Mouse (Mus musculus): ENCODE results near the gene Hils1. TPM values are rescaled to one million over a fixed set of nuclear protein-coding genes. Genes with fewer than 3 reads are reported as not detected.

The Hils1 gene
- total RNA-seq (2014; fragmentation: Nextera tagmentation) (not detected in 2 replicates), total RNA-seq (2017) (not detected in 2 replicates), polyA plus RNA-seq (2012) (not detected in 2 replicates)

DNA sequence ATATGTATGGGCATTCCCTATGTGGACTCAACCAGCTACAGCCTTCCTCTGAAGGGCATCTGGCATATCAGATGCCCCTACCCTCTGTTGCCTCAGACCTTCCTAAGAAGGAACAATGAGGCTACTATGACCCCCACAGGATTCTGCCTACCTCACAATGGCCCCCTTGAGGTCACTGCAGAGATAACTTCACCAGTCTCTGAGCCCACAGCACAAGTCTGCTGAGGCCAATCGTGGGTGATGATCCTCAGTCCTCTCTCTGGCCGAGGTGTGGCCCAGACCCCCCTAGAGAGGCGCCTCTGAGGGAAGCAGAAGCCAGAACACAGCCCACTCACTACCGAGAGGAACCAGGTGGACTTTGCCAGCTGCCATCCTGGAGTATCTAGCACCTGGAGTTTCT is at the start of gene Hils1:
Gene Hils1 (plus strand): TSS at position 175 of the 400 bp plus-strand sequence.
- Histone ChIP-seq H3K9me3 (replicated peaks) (no peaks in the 10 kb centered on the region), H3K4me1 (ENCODE audit: insufficient read depth, low read depth, low read length) (peaks cover 3% of the 10 kb centered on the region; the same call in 1 of the 2 replicates), H3K36me3 (replicated peaks) (no peaks in the 10 kb centered on the region), H3K4me3 (ENCODE audit: low read depth, low read length) (no peak within 1 kb of the TSS), H3K27me3 (ENCODE audit: insufficient read depth, low read length) (peaks cover 75% of the 10 kb centered on the region)
- TF ChIP-seq TAL1 (conservative IDR thresholded peaks at IDR 0.05; ENCODE audit: low read depth, low read length), result no peak
- TF ChIP-seq CTCF (IDR thresholded peaks at IDR 0.05; ENCODE audit: low read depth, low read length), result no peak
- no peak for ATAC-seq (ENCODE audit: extremely low read depth, insufficient number of reproducible peaks, low FRiP score, poor library complexity, severe bottlenecking)
- no peak for DNase-seq (ENCODE audit: low spot score)

DNA sequence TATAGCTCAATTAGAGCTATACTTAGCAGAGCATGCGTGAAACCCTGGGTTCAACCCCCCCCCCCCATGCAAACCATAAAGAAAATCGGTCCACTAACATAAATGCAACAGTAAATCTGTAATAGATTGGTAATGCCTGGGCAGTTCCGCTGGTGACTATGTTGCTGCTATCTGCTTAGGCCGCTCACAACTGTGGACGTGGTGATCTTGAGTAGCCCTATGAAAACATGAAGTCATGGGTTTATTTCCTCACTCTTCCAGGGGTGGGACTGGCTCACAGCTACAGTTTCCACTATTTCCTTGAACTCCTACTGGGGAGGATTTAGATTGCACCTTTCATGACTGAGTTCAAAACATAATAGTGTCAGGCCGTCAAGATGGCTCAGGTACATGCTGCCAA is 49.7 kb upstream of the Hils1 start:
- no peaks in the 10 kb centered on the region for H3K9me3 ChIP-seq (replicated peaks)
- ATAC-seq (ENCODE audit: extremely low read depth, insufficient number of reproducible peaks, low FRiP score, poor library complexity, severe bottlenecking) (no peak), DNase-seq (ENCODE audit: low spot score) (no peak)
- peaks cover 12% of the 10 kb centered on the region for H3K27me3 ChIP-seq (ENCODE audit: insufficient read depth, low read length)
- H3K4me3 ChIP-seq (ENCODE audit: low read depth, low read length), result no peak overlapping the region
- no peaks in the 10 kb centered on the region for H3K4me1 ChIP-seq (ENCODE audit: insufficient read depth, low read depth, low read length)
- H3K36me3 ChIP-seq (replicated peaks), result no peaks in the 10 kb centered on the region
- no peak for TF ChIP-seq GATA1 (IDR thresholded peaks at IDR 0.05; ENCODE audit: borderline replicate concordance, low read length)

DNA sequence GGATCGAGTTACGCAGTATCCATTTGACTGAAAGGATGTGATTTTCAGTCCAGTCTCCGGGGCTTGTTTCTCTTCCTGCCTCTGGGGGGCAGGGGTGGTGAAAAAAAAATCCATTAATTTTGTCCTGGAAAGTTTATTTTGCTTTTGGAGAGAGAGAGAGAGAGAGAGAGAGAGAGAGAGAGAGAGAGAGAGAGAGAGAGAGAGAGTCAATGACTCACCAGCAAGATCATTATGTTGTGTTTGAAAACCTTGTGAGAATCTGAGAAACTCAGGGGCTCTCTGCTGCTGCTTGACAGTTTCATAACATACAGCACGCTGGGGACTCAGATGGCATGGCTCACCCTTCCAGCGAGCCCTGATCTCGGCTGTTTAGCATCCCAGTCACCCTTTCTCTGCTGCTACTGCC is 46.4 kb upstream of the Hils1 start:
- no peaks in the 10 kb centered on the region for H3K9me3 ChIP-seq (replicated peaks)
- no peak for DNase-seq (ENCODE audit: low spot score)
- no peaks in the 10 kb centered on the region for H3K36me3 ChIP-seq (replicated peaks)
- H3K4me3 ChIP-seq (ENCODE audit: low read depth, low read length), result no peak overlapping the region
- peaks cover 3% of the 10 kb centered on the region; the same call in 1 of the 2 replicates for H3K27me3 ChIP-seq (ENCODE audit: insufficient read depth, low read length)
- H3K4me1 ChIP-seq (ENCODE audit: insufficient read depth, low read depth, low read length), result no peaks in the 10 kb centered on the region
- TF ChIP-seq GATA2 (IDR thresholded peaks at IDR 0.05; ENCODE audit: borderline replicate concordance, low read depth, low read length), result no peak
- no peak for TF ChIP-seq GATA1 (IDR thresholded peaks at IDR 0.05; ENCODE audit: borderline replicate concordance, low read length)
- no peak for TF ChIP-seq POLR2AphosphoS5 (IDR thresholded peaks at IDR 0.05; ENCODE audit: insufficient replicate concordance, low read depth, low read length)
- TF ChIP-seq TAL1 (conservative IDR thresholded peaks at IDR 0.05; ENCODE audit: low read depth, low read length), result no peak
- ATAC-seq (ENCODE audit: extremely low read depth, insufficient number of reproducible peaks, low FRiP score, poor library complexity, severe bottlenecking), result no peak

DNA sequence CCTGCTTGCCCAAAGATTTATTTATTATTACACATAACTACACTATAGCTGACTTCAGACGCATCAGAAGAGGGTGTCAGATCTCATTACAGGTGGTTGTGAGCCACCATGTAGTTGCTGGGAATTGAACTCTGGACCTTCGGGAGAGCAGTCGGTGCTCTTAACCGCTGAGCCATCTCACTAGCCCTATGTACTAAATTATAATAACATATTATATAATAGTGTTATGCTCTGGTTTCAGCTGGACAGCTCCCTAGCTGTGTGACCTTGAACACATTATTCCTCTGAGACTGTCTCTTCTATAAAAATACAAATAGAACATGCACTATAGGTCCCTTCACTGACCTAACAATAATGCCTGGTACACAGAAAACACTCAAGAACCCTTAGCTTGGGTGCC is 42.4 kb upstream of the Hils1 start:
- H3K4me3 ChIP-seq (ENCODE audit: low read depth, low read length), result no peak overlapping the region
- no peak for DNase-seq (ENCODE audit: low spot score)
- peaks cover 7% of the 10 kb centered on the region; the same call in 1 of the 2 replicates for H3K27me3 ChIP-seq (ENCODE audit: insufficient read depth, low read length)

DNA sequence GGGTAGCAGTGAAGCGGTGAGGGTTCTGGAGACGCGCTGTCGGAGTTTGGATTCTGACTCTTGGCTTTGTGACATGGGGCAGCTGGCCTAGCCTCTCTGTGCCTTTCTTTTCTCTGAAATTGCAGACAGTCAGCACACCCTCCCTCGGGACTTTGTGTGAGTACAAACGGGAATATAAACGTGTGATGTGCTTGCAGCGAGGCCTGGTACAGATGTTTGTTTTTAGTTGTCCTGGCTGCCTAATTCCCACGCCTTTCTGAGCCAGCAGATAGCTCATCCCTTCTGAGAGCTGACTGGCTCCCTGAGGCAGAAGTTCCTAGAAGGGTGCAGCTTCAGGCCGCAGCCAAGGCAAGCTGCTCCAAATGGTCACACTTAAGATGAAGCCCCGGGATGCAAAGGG is 41.0 kb upstream of the Hils1 start:
- DNase-seq (ENCODE audit: low spot score), result no peak
- H3K36me3 ChIP-seq (replicated peaks), result no peaks in the 10 kb centered on the region
- no peaks in the 10 kb centered on the region for H3K9me3 ChIP-seq (replicated peaks)
- no peak for ATAC-seq (ENCODE audit: extremely low read depth, insufficient number of reproducible peaks, low FRiP score, poor library complexity, severe bottlenecking)
- H3K27me3 ChIP-seq (ENCODE audit: insufficient read depth, low read length), result peaks cover 16% of the 10 kb centered on the region
- TF ChIP-seq CTCF (IDR thresholded peaks at IDR 0.05; ENCODE audit: low read depth, low read length), result no peak
- TF ChIP-seq GATA1 (IDR thresholded peaks at IDR 0.05; ENCODE audit: borderline replicate concordance, low read length), result no peak
- TF ChIP-seq TAL1 (conservative IDR thresholded peaks at IDR 0.05; ENCODE audit: low read depth, low read length), result no peak
- no peak for TF ChIP-seq GATA2 (IDR thresholded peaks at IDR 0.05; ENCODE audit: borderline replicate concordance, low read depth, low read length)
- TF ChIP-seq POLR2AphosphoS5 (IDR thresholded peaks at IDR 0.05; ENCODE audit: insufficient replicate concordance, low read depth, low read length), result no peak
- no peak overlapping the region for H3K4me3 ChIP-seq (ENCODE audit: low read depth, low read length)
- peaks cover 8% of the 10 kb centered on the region for H3K4me1 ChIP-seq (ENCODE audit: insufficient read depth, low read depth, low read length)

More for the DNA sequence above, 42.4 kb upstream of the Hils1 start:
- Histone ChIP-seq H3K4me1 (ENCODE audit: insufficient read depth, low read depth, low read length) (peaks cover 8% of the 10 kb centered on the region), H3K36me3 (replicated peaks) (no peaks in the 10 kb centered on the region), H3K9me3 (replicated peaks) (no peaks in the 10 kb centered on the region)
- no peak for ATAC-seq (ENCODE audit: extremely low read depth, insufficient number of reproducible peaks, low FRiP score, poor library complexity, severe bottlenecking)
- TF ChIP-seq GATA2 (IDR thresholded peaks at IDR 0.05; ENCODE audit: borderline replicate concordance, low read depth, low read length), result no peak
- no peak for TF ChIP-seq CTCF (IDR thresholded peaks at IDR 0.05; ENCODE audit: low read depth, low read length)
- no peak for TF ChIP-seq GATA1 (IDR thresholded peaks at IDR 0.05; ENCODE audit: borderline replicate concordance, low read length)
- TF ChIP-seq TAL1 (conservative IDR thresholded peaks at IDR 0.05; ENCODE audit: low read depth, low read length), result no peak
- TF ChIP-seq POLR2AphosphoS5 (IDR thresholded peaks at IDR 0.05; ENCODE audit: insufficient replicate concordance, low read depth, low read length), result no peak

DNA sequence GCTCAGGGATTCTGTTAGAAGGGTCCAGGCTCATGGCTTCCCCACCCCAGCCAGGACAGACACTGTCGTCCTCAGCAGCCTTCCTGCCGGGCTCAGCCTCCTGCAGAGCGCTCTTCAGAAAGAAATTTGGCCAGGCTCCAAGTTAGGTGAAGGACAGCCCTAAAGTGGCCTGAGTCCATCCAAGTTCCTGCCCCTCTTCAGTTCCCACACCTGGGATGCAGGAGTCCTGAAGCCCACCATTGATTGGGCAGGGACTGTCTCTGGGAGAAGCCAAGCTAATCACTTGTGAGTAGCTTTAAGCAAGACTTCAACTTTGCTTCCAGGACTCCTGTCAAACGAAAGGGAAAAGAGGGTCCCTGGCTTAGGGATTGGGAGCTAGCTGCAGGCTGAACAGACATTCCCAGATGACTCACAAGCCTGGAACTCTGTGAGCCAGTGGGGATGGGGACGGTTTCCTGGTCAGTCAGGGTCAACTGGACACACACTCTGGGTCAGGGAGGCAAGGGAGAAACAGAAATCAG is 39.6 kb upstream of the Hils1 start:
- DNase-seq (ENCODE audit: low spot score), result no peak
- no peak for ATAC-seq (ENCODE audit: extremely low read depth, insufficient number of reproducible peaks, low FRiP score, poor library complexity, severe bottlenecking)
- peaks cover 8% of the 10 kb centered on the region for H3K4me1 ChIP-seq (ENCODE audit: insufficient read depth, low read depth, low read length)
- no peak overlapping the region for H3K4me3 ChIP-seq (ENCODE audit: low read depth, low read length)
- no peaks in the 10 kb centered on the region for H3K9me3 ChIP-seq (replicated peaks)
- peaks cover 19% of the 10 kb centered on the region for H3K27me3 ChIP-seq (ENCODE audit: insufficient read depth, low read length)
- no peaks in the 10 kb centered on the region for H3K36me3 ChIP-seq (replicated peaks)
- TF ChIP-seq GATA1 (IDR thresholded peaks at IDR 0.05; ENCODE audit: borderline replicate concordance, low read length) (no peak), GATA2 (IDR thresholded peaks at IDR 0.05; ENCODE audit: borderline replicate concordance, low read depth, low read length) (no peak), CTCF (IDR thresholded peaks at IDR 0.05; ENCODE audit: low read depth, low read length) (no peak), TAL1 (conservative IDR thresholded peaks at IDR 0.05; ENCODE audit: low read depth, low read length) (no peak), POLR2AphosphoS5 (IDR thresholded peaks at IDR 0.05; ENCODE audit: insufficient replicate concordance, low read depth, low read length) (no peak)

DNA sequence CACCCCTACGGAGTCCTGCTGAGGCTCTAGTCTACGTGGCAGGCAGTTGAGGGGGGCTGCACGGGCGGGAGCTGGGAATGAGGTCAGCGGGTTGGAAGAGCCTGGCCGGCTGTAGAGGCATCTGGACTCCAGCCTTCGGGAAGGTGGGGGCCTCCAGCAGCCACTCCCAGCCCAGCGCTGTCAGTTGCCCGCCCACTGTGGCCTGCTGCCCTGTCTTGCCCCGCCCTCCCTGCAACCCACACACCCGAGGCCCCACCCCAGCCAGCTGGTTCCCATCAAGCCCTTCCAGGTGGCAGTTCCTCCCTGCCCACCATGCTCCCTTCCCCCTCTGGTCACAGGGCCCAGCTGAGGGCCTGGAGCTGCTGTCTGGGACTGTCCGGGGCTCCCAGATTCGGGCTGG is 38.6 kb upstream of the Hils1 start:
- no peak for TF ChIP-seq GATA1 (IDR thresholded peaks at IDR 0.05; ENCODE audit: borderline replicate concordance, low read length)
- no peak for TF ChIP-seq GATA2 (IDR thresholded peaks at IDR 0.05; ENCODE audit: borderline replicate concordance, low read depth, low read length)
- TF ChIP-seq TAL1 (conservative IDR thresholded peaks at IDR 0.05; ENCODE audit: low read depth, low read length), result no peak
- no peak for TF ChIP-seq POLR2AphosphoS5 (IDR thresholded peaks at IDR 0.05; ENCODE audit: insufficient replicate concordance, low read depth, low read length)
- TF ChIP-seq CTCF (IDR thresholded peaks at IDR 0.05; ENCODE audit: low read depth, low read length), result no peak
- no peak overlapping the region for H3K4me3 ChIP-seq (ENCODE audit: low read depth, low read length)
- peaks cover 8% of the 10 kb centered on the region for H3K4me1 ChIP-seq (ENCODE audit: insufficient read depth, low read depth, low read length)
- DNase-seq (ENCODE audit: low spot score), result no peak
- H3K36me3 ChIP-seq (replicated peaks), result no peaks in the 10 kb centered on the region
- peaks cover 25% of the 10 kb centered on the region for H3K27me3 ChIP-seq (ENCODE audit: insufficient read depth, low read length)
- H3K9me3 ChIP-seq (replicated peaks), result no peaks in the 10 kb centered on the region
- no peak for ATAC-seq (ENCODE audit: extremely low read depth, insufficient number of reproducible peaks, low FRiP score, poor library complexity, severe bottlenecking)
